Mouse (Mus musculus) right cerebral cortex, adult 2 months (tissue): ENCODE measurements around the gene Irf4.
A peak's percentile ranks its signal among the peaks of the same experiment; 100 is the strongest.

Experiments used
- DNase-seq, 2 experiments: peaks; one replicate each; pipeline ENCODE4 v3.0.0; 2021 to 2022; ENCODE audit warnings: low spot score in 2 of 2

Gene Irf4

GRCm38 (mm10) chr13:30762224-30762623, 13.2 kb downstream of the Irf4 start:
- no peak for DNase-seq

GRCm38 (mm10) chr13:30764014-30764740, 15.2 kb downstream of the Irf4 start:
- DNase-seq, result no peak

- DNase-seq, result no peak
Measured at GRCm38 (mm10) chr13:30765906-30766305, 16.9 kb downstream of the Irf4 start.

GRCm38 (mm10) chr13:30766636-30767476, 17.8 kb downstream of the Irf4 start:
- DNase-seq, result no peak

GRCm38 (mm10) chr13:30767477-30768127, 18.6 kb downstream of the Irf4 start:
- no peak for DNase-seq

GRCm38 (mm10) chr13:30776021-30776420, 27.0 kb downstream of the Irf4 start:
- no peak for DNase-seq

GRCm38 (mm10) chr13:30777678-30778179, 28.7 kb downstream of the Irf4 start:
- no peak for DNase-seq

- DNase-seq, result no peak
Measured at GRCm38 (mm10) chr13:30781905-30782304, 32.9 kb downstream of the Irf4 start.

- DNase-seq, result no peak
Measured at GRCm38 (mm10) chr13:30782419-30782818, 33.4 kb downstream of the Irf4 start.

- no peak for DNase-seq
Measured at GRCm38 (mm10) chr13:30785423-30786040, 36.5 kb downstream of the Irf4 start.

GRCm38 (mm10) chr13:30786235-30787035, 37.4 kb downstream of the Irf4 start:
- peak; percentile 79 to 84 for DNase-seq

- DNase-seq, result no peak
Measured at GRCm38 (mm10) chr13:30787036-30787320, 38.0 kb downstream of the Irf4 start.

GRCm38 (mm10) chr13:30787556-30787955, 38.5 kb downstream of the Irf4 start:
- no peak for DNase-seq

GRCm38 (mm10) chr13:30787960-30788359, 38.9 kb downstream of the Irf4 start:
- DNase-seq, result no peak

GRCm38 (mm10) chr13:30788421-30788820, 39.4 kb downstream of the Irf4 start:
- DNase-seq, result no peak

- DNase-seq, result no peak
Measured at GRCm38 (mm10) chr13:30790016-30790415, 41.0 kb downstream of the Irf4 start.

- DNase-seq, result no peak
Measured at GRCm38 (mm10) chr13:30792308-30792707, 43.3 kb downstream of the Irf4 start.

- DNase-seq, result no peak
Measured at GRCm38 (mm10) chr13:30792741-30793140, 43.7 kb downstream of the Irf4 start.

GRCm38 (mm10) chr13:30793196-30793595, 44.2 kb downstream of the Irf4 start:
- no peak for DNase-seq

GRCm38 (mm10) chr13:30793616-30794015, 44.6 kb downstream of the Irf4 start:
- DNase-seq, result no peak

GRCm38 (mm10) chr13:30795960-30796359, 46.9 kb downstream of the Irf4 start:
- no peak for DNase-seq
